Mouse (Mus musculus): Measurements from ENCODE around the gene Crygs.

GRCm38 (mm10) chr16:22845481-22845880, 34.1 kb upstream of the Crygs start:
- TF ChIP-seq ZC3H11A (IDR thresholded peaks at IDR 0.05; ENCODE audit: low read depth, low read length) (no peak), POLR2A (IDR thresholded peaks at IDR 0.05; ENCODE audit: control insufficient read depth in 1 of 2, insufficient read depth in 1 of 2, low read depth in 1 of 2, low read length in 2 of 2, poor library complexity in 1 of 2) (no peak), SIN3A (IDR thresholded peaks at IDR 0.05; ENCODE audit: low read length) (no peak), MAFK (IDR thresholded peaks at IDR 0.05; ENCODE audit: borderline replicate concordance, low read depth, low read length) (no peak), GATA1 (IDR thresholded peaks at IDR 0.05; ENCODE audit: low read depth, low read length) (no peak), TBP (IDR thresholded peaks at IDR 0.05; ENCODE audit: low read depth, low read length) (no peak), USF2 (IDR thresholded peaks at IDR 0.05; ENCODE audit: borderline replicate concordance in 1 of 2, insufficient read depth in 1 of 2, low read depth in 1 of 2, low read length in 2 of 2) (no peak), CTCF (IDR thresholded peaks at IDR 0.05 in 2 of 3, conservative IDR thresholded peaks at IDR 0.05 in 1 of 3; ENCODE audit: control insufficient read depth in 1 of 3, insufficient read depth in 1 of 3, low read depth in 2 of 3, low read length in 3 of 3, poor library complexity in 1 of 3, severe bottlenecking in 1 of 3) (no peak), EP300 (IDR thresholded peaks at IDR 0.05; ENCODE audit: low read depth in 1 of 2, low read length in 2 of 2) (no peak)
